Mouse (Mus musculus) heart, postnatal 0 days (tissue): ENCODE data around the gene Car2. TPM values are rescaled to one million over a fixed set of nuclear protein-coding genes. Genes with fewer than 3 reads are reported as not detected.

Experiments used
- ATAC-seq: fragments of 200-750 bp; cut with Nextera tagmentation; 2 replicates; pipeline ENCODE4 v1.8.0; 2017; ENCODE audit warnings: low read depth, moderate number of reproducible peaks, moderate library complexity; ENCODE audit not compliant: insufficient read depth
- DNase-seq: peaks from one replicate; pipeline ENCODE4 v3.0.0-alpha.2; 2016; ENCODE audit warnings: low spot score
- H3K27ac ChIP-seq: fragments of 300-500 bp; sonication (generic); 2 replicates; pipeline ENCODE4 v1.5.1; 2014; ENCODE audit warnings: low read depth, mild to moderate bottlenecking
- H3K27me3 ChIP-seq: fragments of 300-500 bp; sonication (generic); 2 replicates; pipeline ENCODE4 v1.6.1; 2014; ENCODE audit warnings: low read length, mixed read lengths; ENCODE audit not compliant: control insufficient read depth, insufficient read depth
- H3K36me3 ChIP-seq: fragments of 300-500 bp; sonication (generic); replicated peaks from 2 replicates; pipeline ENCODE4 v1.6.1; 2014; ENCODE audit warnings: low read length, mixed read lengths; ENCODE audit not compliant: control insufficient read depth, insufficient read depth
- H3K4me1 ChIP-seq: fragments of 300-500 bp; sonication (generic); 2 replicates; pipeline ENCODE4 v1.6.1; 2014; ENCODE audit warnings: antibody characterized with exemption; ENCODE audit not compliant: control insufficient read depth, insufficient read depth
- H3K4me2 ChIP-seq: fragments of 300-500 bp; sonication (generic); 2 replicates; pipeline ENCODE4 v1.6.1; 2014; ENCODE audit warnings: low read depth, mild to moderate bottlenecking, low read length, moderate library complexity
- H3K4me3 ChIP-seq: fragments of 300-500 bp; sonication (generic); 2 replicates; pipeline ENCODE4 v1.5.1; 2014; ENCODE audit warnings: low read depth, low read length
- H3K9ac ChIP-seq: fragments of 300-500 bp; sonication (generic); replicated peaks from 2 replicates; pipeline ENCODE4 v1.6.1; 2014; ENCODE audit warnings: low read depth, low read length, mixed read lengths
- H3K9me3 ChIP-seq: fragments of 300-500 bp; sonication (generic); replicated peaks from 2 replicates; pipeline ENCODE4 v1.6.1; 2016; ENCODE audit warnings: low read length; ENCODE audit not compliant: control insufficient read depth
- CTCF ChIP-seq: IDR thresholded peaks from 2 replicates; pipeline ENCODE4 v1.5.1; 2016; ENCODE audit warnings: antibody characterized with exemption, control low read depth, low read depth
- EP300 ChIP-seq: IDR thresholded peaks from 2 replicates; pipeline ENCODE4 v1.6.1; 2016; ENCODE audit warnings: antibody characterized with exemption, low read depth
- WGBS: fragments of 180-500 bp; shearing (Covaris S2); extraction: QIAGEN DNeasy Blood & Tissue Kit; methylation state at CpG from one replicate; pipeline ENCODE4 v1.1.7; 2014; 5-methylcytosine and 5-hydroxymethylcytosine counted together
- polyA plus RNA-seq: library from polyadenylated mRNA; unstranded; fragments of >200 nt; fragmentation: Nextera tagmentation; extraction: Ambion mirVana; gene quantifications from 2 replicates; pipeline ENCODE4 v1.2.1, GENCODE M21; 2015
- total RNA-seq: library from RNA; depleted of rRNA; stranded (reverse); fragments of >200 nt; gene quantifications from 2 replicates; pipeline ENCODE4 v1.2.3, GENCODE M21; 2014; ENCODE audit warnings: low replicate concordance; rRNA removed

Car2 gene
- total RNA-seq (14.1 and 19.9 TPM in 2 replicates), polyA plus RNA-seq (11.2 and 13.3 TPM in 2 replicates)

- peak; percentile 82 for ATAC-seq
- no peaks in the 10 kb centered on the region for H3K36me3 ChIP-seq
- DNase-seq = peak; percentile 45
- TF ChIP-seq EP300 (no peak), CTCF (peak; percentile 42)
- H3K27ac ChIP-seq = peak within 1 kb of the TSS; percentile 52
- peak within 1 kb of the TSS; percentile 87 for H3K4me2 ChIP-seq
- 1% methylated on average over 79 of the region's 95 CpGs for WGBS
- H3K9me3 ChIP-seq = no peaks in the 10 kb centered on the region
- peak within 1 kb of the TSS; percentile 76 for H3K4me3 ChIP-seq
- no peaks in the 10 kb centered on the region for H3K4me1 ChIP-seq
- H3K9ac ChIP-seq = peak within 1 kb of the TSS; percentile 67
- H3K27me3 ChIP-seq = 0 out of 2 replicates have a peak, but pooled peaks cover 5% of the 10 kb centered on the region
Observed at GRCm38 (mm10) chr3:14886102-14887098, at the start of gene Car2. TSS of gene Car2 (plus strand) at chr3:14886273.

DNA sequence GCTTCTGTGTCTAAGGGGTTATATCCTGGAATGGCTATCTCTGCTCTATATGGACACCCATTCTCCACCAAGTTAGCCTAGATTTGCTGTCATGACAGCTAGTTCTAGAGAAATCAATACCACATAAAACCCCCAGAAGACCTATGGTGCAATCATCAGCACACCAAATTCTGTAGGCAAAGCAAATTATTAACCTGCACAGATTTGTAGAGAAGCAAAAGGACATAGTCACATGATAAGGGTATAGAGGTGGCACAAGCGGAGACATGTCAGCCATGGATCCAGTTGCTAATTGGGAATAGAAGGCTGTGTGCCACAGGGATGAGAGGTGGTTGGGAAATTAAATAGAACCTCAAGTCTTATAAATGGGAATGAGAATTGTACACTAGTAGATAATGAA, 47.1 kb upstream of the Car2 start:
- 87% methylated on average over 1 of the region's 1 CpGs for WGBS

GRCm38 (mm10) chr3:14839466-14840118, 46.5 kb upstream of the Car2 start:
- H3K4me3 ChIP-seq = no peak overlapping the region
- no peaks in the 10 kb centered on the region for H3K36me3 ChIP-seq
- TF ChIP-seq CTCF = no peak
- no peak for TF ChIP-seq EP300
- no peak for ATAC-seq
- no peak overlapping the region for H3K4me2 ChIP-seq
- DNase-seq = no peak
- no peaks in the 10 kb centered on the region for H3K9me3 ChIP-seq
- H3K27ac ChIP-seq = no peak overlapping the region
- no peaks in the 10 kb centered on the region for H3K4me1 ChIP-seq
- no peak overlapping the region for H3K9ac ChIP-seq
- no peaks in the 10 kb centered on the region for H3K27me3 ChIP-seq
- 69% methylated on average over 3 of the region's 3 CpGs for WGBS

More for the DNA sequence above, 47.1 kb upstream of the Car2 start:
- no peak for ATAC-seq
- H3K9me3 ChIP-seq = no peaks in the 10 kb centered on the region
- H3K4me3 ChIP-seq = no peak overlapping the region
- H3K9ac ChIP-seq = no peak overlapping the region
- H3K27ac ChIP-seq = no peak overlapping the region
- DNase-seq = no peak
- no peaks in the 10 kb centered on the region for H3K27me3 ChIP-seq
- no peaks in the 10 kb centered on the region for H3K4me1 ChIP-seq
- TF ChIP-seq EP300 = no peak
- no peak for TF ChIP-seq CTCF
- no peaks in the 10 kb centered on the region for H3K36me3 ChIP-seq
- no peak overlapping the region for H3K4me2 ChIP-seq

DNA sequence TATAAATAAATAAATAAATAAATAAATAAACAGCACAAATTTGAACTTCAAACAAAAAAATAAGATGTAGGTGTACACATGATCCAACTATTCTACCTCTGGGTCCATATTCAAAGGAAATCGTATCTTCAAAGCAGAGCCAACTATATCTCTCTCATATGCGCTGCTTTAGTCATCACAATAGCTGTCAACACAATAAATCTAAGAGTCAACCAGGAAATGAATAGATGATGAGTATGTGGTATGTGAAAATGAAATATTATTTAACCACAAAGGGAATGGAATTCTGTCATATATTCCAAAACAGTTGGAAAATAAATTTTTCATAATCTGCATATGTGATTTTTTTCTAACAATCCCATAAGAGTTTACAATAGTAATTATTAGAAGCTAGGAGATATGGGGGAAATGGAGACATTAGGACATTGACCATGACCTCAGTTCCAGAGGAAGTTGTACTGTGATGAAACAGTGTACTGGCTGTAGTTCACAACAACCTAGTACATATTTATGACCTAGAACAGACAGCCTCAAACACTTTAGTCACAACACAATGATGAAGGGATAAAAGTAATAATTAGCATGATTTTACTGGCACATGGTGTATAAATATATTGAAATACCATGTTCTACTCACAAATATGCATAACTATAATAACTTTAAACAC, 37.4 kb upstream of the Car2 start:
- Histone ChIP-seq H3K36me3 (no peaks in the 10 kb centered on the region), H3K9me3 (no peaks in the 10 kb centered on the region), H3K4me1 (no peaks in the 10 kb centered on the region), H3K4me3 (no peak overlapping the region), H3K27ac (no peak overlapping the region), H3K9ac (no peak overlapping the region), H3K27me3 (no peaks in the 10 kb centered on the region), H3K4me2 (no peak overlapping the region)
- no peak for DNase-seq
- TF ChIP-seq EP300 = no peak
- no peak for ATAC-seq
- 71% methylated on average over 2 of the region's 2 CpGs for WGBS

GRCm38 (mm10) chr3:14853966-14854365, 32.1 kb upstream of the Car2 start:
- ATAC-seq (no peak), DNase-seq (no peak)
- Histone ChIP-seq H3K36me3 (no peaks in the 10 kb centered on the region), H3K9me3 (no peaks in the 10 kb centered on the region), H3K4me2 (no peak overlapping the region), H3K9ac (no peak overlapping the region), H3K27ac (no peak overlapping the region), H3K4me3 (no peak overlapping the region), H3K4me1 (no peaks in the 10 kb centered on the region), H3K27me3 (no peaks in the 10 kb centered on the region)
- 47% methylated on average over 5 of the region's 5 CpGs for WGBS
- no peak for TF ChIP-seq CTCF
- TF ChIP-seq EP300 = no peak
